Mouse (Mus musculus) embryonic fibroblast, embryonic 13.5 days (primary cell): ENCODE results near the gene Unc13d. TPM values are rescaled to one million over a fixed set of nuclear protein-coding genes. Genes with fewer than 3 reads are reported as not detected.

Experiments used
- H3K27ac ChIP-seq: 2 replicates; pipeline ENCODE4 v1.5.1; 2012; ENCODE audit warnings: low read length, control low read depth, inconsistent platforms; ENCODE audit not compliant: insufficient read depth
- H3K4me1 ChIP-seq: 2 replicates; pipeline ENCODE4 v1.6.1; 2011; ENCODE audit warnings: low read length; ENCODE audit not compliant: control insufficient read depth, insufficient read depth
- H3K4me3 ChIP-seq: 2 replicates; pipeline ENCODE4 v1.5.1; 2011; ENCODE audit warnings: mild to moderate bottlenecking, control low read depth, low read length; ENCODE audit not compliant: insufficient read depth
- CTCF ChIP-seq: IDR thresholded peaks from 2 replicates; pipeline ENCODE4 v1.5.1; 2011; ENCODE audit warnings: mild to moderate bottlenecking, control low read depth, low read length, moderate library complexity, borderline replicate concordance; ENCODE audit not compliant: insufficient read depth
- POLR2A ChIP-seq: IDR thresholded peaks from 2 replicates; pipeline ENCODE4 v1.6.1; 2011; ENCODE audit warnings: low read depth, mild to moderate bottlenecking, control low read depth, low read length, moderate library complexity
- polyA plus RNA-seq: library from polyadenylated mRNA; stranded (reverse); fragments of >200 nt; gene quantifications from 2 replicates; pipeline ENCODE4 v1.2.4, GENCODE M21; 2011; ENCODE audit warnings: low read depth; ENCODE audit not compliant: missing spikeins, insufficient read length

Unc13d gene
- polyA plus RNA-seq, 1 experiment = not detected

DNA sequence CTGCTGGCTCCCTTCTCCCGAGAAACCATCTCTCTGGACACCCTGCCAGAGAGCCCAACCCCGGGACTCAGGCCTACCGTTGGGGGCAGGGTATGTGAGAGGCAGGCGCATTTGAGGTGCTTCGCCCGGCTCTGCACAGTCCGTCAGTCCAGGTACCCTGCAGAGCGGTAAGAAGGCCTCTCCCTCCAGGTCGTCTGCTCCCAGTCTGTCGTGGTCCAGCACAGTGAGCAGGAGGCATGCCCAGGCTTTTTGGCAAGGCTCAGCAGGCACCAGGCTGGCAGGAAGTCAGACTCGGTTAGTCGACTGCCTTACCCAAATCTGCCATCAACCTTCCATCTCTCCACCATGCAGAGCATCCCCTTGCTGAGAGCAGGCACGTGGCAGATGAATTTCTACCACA lies 14.2 kb downstream of the Unc13d start:
- Histone ChIP-seq H3K27ac (no peak overlapping the region), H3K4me3 (no peak overlapping the region), H3K4me1 (no peaks in the 10 kb centered on the region)
- TF ChIP-seq POLR2A = no peak
- TF ChIP-seq CTCF = no peak

- no peak overlapping the region for H3K4me3 ChIP-seq
- no peak overlapping the region for H3K27ac ChIP-seq
- H3K4me1 ChIP-seq = no peaks in the 10 kb centered on the region
- TF ChIP-seq CTCF (no peak), POLR2A (no peak)
Measured at GRCm38 (mm10) chr11:116062521-116062920, 15.2 kb downstream of the Unc13d start.

GRCm38 (mm10) chr11:116061641-116062415 lies 15.9 kb downstream of the Unc13d start:
- Histone ChIP-seq H3K4me1 (no peaks in the 10 kb centered on the region), H3K27ac (no peak overlapping the region), H3K4me3 (no peak overlapping the region)
- TF ChIP-seq POLR2A = no peak
- TF ChIP-seq CTCF = no peak

DNA sequence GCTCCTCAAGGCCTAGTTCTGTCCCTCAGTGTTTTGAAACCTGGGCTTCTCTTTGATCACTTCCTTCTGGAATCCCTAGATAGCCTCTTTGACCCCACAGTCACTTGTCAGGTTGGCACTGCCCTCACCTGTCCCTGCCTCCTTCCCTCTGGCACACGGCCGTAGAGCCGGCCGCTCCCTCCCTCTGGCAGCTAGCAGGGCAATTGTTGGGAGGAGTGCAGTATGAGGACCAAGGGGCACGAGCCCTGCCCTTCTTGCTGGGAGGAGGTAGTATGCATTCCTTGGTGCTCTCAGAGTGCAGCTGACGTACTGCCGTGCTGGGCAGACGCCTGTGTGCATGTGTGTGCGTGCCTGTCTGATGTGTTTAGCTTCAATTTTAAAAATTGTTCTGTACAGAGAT lies 17.2 kb downstream of the Unc13d start:
- H3K4me1 ChIP-seq = no peaks in the 10 kb centered on the region
- no peak for TF ChIP-seq CTCF
- no peak for TF ChIP-seq POLR2A
- H3K27ac ChIP-seq = no peak overlapping the region

GRCm38 (mm10) chr11:116059691-116060025 lies 18.1 kb downstream of the Unc13d start:
- no peak overlapping the region for H3K4me3 ChIP-seq
- no peak overlapping the region for H3K27ac ChIP-seq
- no peak for TF ChIP-seq POLR2A
- no peak for TF ChIP-seq CTCF
- H3K4me1 ChIP-seq = no peaks in the 10 kb centered on the region

More for the DNA sequence above, 17.2 kb downstream of the Unc13d start:
- no peak overlapping the region for H3K4me3 ChIP-seq

DNA sequence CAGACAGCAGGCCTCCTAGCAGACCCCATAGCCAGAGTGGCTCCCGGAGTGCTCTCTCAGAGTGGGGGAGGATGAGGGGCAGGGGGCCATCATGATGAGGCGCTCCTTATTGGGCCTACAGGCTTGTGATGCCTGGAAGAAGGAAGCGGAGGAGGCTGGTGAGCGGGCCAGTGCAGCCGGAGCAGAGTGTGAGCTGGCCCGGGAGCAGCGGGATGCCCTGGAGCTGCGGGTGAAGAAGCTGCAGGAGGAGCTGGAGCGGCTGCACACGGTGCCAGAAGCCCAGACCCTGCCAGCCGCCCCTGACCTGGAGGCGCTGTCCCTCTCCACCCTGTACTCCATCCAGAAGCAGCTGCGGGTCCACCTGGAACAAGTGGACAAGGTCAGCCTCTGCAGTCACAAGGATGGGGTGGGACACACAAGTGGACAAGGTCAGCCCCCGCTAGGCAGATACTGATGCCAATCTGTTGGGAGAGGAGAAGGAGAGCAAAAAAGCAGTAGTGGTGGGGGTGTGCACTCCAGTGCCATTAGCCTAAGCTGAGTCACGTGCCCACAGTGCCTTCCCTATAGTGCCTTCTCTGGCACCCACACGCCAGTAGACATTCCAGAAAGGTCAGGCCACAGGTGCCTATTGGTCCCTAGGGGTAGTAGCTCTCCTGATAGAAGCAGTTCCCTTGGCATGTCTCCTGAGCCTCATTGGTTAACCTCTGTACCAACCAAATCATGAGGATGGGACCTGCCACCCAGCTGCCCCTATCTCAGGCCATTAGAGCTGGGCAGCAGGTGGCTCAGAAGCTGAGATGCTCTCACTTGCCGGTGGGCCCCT lies 18.7 kb downstream of the Unc13d start:
- TF ChIP-seq POLR2A (no peak), CTCF (no peak)
- Histone ChIP-seq H3K4me1 (no peaks in the 10 kb centered on the region), H3K4me3 (no peak overlapping the region), H3K27ac (no peak overlapping the region)

DNA sequence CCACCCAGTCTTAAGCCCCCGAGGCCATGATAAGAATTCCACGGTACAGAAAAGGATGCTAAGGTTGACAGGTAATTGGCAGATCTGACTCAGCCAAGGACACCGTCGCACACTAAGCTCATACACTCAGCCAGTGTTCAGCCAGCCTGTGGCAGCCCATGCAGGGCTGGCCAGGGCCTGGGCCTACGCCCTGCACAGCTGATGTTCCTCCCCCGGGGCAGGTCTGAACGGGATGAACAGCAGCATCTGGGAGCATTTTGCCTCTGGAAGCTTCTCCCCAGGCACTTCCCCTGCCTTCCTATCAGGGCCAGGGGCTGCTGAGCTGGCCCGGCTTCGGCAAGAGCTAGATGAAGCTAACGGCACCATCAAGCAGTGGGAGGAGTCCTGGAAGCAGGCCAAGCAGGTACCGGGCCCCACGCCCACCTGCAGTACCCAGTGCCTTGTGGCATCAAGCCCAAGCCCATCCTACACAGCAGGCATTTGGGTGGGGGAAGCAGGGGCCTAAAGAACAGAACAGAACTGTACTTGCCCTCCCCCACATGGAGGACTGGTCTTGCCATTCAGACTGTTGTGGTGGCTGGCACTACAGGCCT lies 19.6 kb downstream of the Unc13d start:
- TF ChIP-seq CTCF (no peak), POLR2A (no peak)
- Histone ChIP-seq H3K27ac (no peak overlapping the region), H3K4me3 (no peak overlapping the region), H3K4me1 (no peaks in the 10 kb centered on the region)

- no peak for TF ChIP-seq POLR2A
- Histone ChIP-seq H3K4me1 (no peaks in the 10 kb centered on the region), H3K4me3 (no peak overlapping the region), H3K27ac (no peak overlapping the region)
Measured at GRCm38 (mm10) chr11:116057237-116057881, 20.4 kb downstream of the Unc13d start.

GRCm38 (mm10) chr11:116055873-116056272 lies 21.9 kb downstream of the Unc13d start:
- TF ChIP-seq CTCF (no peak), POLR2A (no peak)
- Histone ChIP-seq H3K27ac (no peak overlapping the region), H3K4me1 (no peaks in the 10 kb centered on the region), H3K4me3 (no peak overlapping the region)

DNA sequence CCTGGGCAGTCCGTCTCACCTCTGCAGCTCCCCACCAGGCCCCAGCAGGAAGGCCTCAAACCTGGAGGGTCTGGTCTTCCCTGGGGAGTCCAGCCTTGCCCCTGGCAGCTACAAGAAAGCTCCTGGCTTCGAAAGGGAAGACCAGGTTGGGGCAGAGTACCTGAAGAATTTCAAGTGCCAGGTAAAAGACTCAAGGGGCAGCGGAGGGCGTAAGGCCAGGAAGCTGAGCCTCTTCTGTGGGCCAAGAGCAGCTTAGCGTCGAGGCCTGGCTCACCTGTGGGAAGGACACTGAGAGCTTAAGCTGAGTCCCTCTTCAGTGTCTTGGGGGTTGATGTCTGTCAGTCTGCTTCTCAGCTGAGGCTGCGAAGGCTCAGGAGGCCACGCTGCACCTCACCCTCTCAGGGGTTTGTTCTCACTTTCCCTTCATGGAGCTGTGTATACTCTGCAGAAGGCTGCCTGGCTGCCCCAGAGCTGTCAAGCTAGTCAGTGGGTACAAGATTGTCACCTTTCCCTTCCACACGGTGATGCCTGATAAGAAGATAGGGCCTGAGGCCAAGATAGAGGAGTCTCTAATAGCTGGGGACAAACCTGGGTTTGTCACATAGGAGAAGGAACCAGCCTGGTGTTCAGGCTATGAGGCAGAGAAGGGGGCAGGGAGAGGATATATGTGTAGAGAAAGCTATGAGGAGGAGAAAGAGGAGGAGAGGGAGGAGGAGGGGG lies 24.1 kb downstream of the Unc13d start:
- H3K4me1 ChIP-seq = no peaks in the 10 kb centered on the region
- no peak overlapping the region for H3K4me3 ChIP-seq
- no peak for TF ChIP-seq CTCF
- TF ChIP-seq POLR2A = no peak
- no peak overlapping the region for H3K27ac ChIP-seq
